Mouse (Mus musculus) megakaryocyte, embryonic 14.5 days (primary cell): Measurements from ENCODE around the gene Rnase13. TPM values are rescaled to one million over a fixed set of nuclear protein-coding genes. Genes with fewer than 3 reads are reported as not detected.
A peak's percentile ranks its signal among the peaks of the same experiment; 100 is the strongest.
"Not testable (repeated sequence)": the region's sequence is repeated elsewhere in the genome, so short reads cannot be mapped to it uniquely, and the experiment has no call there.

ENCODE experiments used
- H3K27me3 ChIP-seq: replicated peaks from 2 replicates; pipeline ENCODE3; 2012; ENCODE audit warnings: inconsistent platforms
- H3K36me3 ChIP-seq: replicated peaks from 2 replicates; pipeline ENCODE3; 2012; ENCODE audit warnings: low read length, inconsistent platforms, mixed read lengths
- H3K4me1 ChIP-seq: 2 replicates; pipeline ENCODE4 v1.6.1; 2012; ENCODE audit warnings: inconsistent platforms
- H3K4me3 ChIP-seq: replicated peaks from 2 replicates; pipeline ENCODE3; 2012; ENCODE audit warnings: moderate library complexity, mild to moderate bottlenecking, inconsistent platforms
- H3K9me3 ChIP-seq: 2 replicates; pipeline ENCODE4 v1.6.1; 2012; ENCODE audit warnings: inconsistent platforms
- FLI1 ChIP-seq: IDR thresholded peaks from 2 replicates; pipeline ENCODE4 v1.6.1; 2012; ENCODE audit warnings: low read length, inconsistent platforms, mixed read lengths
- GATA1 ChIP-seq: IDR thresholded peaks from 3 replicates; pipeline ENCODE4 v1.6.1; 2012; ENCODE audit warnings: mixed read lengths, low read length, inconsistent platforms, borderline replicate concordance
- polyA plus RNA-seq: library from polyadenylated mRNA; stranded (reverse); fragments of >175 nt; gene quantifications from 2 replicates; pipeline ENCODE4 v1.2.3, GENCODE M21; 2012; ENCODE audit warnings: low replicate concordance; ENCODE audit not compliant: insufficient read depth

The Rnase13 gene
- polyA plus RNA-seq, 1 experiment: not detected

GRCm38 (mm10) chr14:51929309-51929943 is 6.9 kb upstream of the Rnase13 start:
- TF ChIP-seq FLI1 (no peak), GATA1 (no peak)
- no peaks in the 10 kb centered on the region for H3K36me3 ChIP-seq

DNA sequence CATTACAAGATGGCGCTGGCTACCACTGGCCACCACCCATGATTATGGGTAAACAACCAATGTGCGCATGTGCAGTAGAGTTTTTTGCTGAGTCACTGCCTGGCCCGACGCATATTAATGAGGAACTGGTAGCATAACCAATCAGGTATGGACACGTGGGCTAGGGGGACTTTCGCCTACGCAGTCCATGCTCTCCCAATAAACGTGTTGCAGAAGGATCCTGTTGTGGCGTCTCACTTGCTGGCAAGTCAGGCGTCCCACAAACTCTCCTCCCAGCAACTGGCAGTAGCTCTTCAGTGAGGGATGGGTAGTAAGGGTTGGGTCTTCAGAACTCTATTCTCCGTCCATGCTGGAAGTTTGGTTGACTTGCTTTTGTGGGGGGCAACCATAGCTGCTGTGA is 4.4 kb upstream of the Rnase13 start:
- peaks cover 35% of the 10 kb centered on the region for H3K27me3 ChIP-seq
- H3K4me3 ChIP-seq, H3K9me3 ChIP-seq, H3K36me3 ChIP-seq: not testable (repeated sequence)
- peaks cover 14% of the 10 kb centered on the region for H3K4me1 ChIP-seq

More at GRCm38 (mm10) chr14:51929309-51929943, 6.9 kb upstream of the Rnase13 start:
- H3K4me3 ChIP-seq: peak overlapping the region; percentile 62
- H3K27me3 ChIP-seq: peaks cover 20% of the 10 kb centered on the region
- H3K4me1 ChIP-seq: peaks cover 14% of the 10 kb centered on the region
- peaks cover 5% of the 10 kb centered on the region; the same call in 1 of the 2 replicates for H3K9me3 ChIP-seq

- no peak for TF ChIP-seq FLI1
- no peak for TF ChIP-seq GATA1
- no peaks in the 10 kb centered on the region for H3K4me1 ChIP-seq
- no peaks in the 10 kb centered on the region for H3K36me3 ChIP-seq
- no peak overlapping the region for H3K4me3 ChIP-seq
- H3K9me3 ChIP-seq: no peaks in the 10 kb centered on the region
- H3K27me3 ChIP-seq: peaks cover 44% of the 10 kb centered on the region
These were observed 919 bp upstream of the Rnase13 start for GRCm38 (mm10) chr14:51923492-51923891.

DNA sequence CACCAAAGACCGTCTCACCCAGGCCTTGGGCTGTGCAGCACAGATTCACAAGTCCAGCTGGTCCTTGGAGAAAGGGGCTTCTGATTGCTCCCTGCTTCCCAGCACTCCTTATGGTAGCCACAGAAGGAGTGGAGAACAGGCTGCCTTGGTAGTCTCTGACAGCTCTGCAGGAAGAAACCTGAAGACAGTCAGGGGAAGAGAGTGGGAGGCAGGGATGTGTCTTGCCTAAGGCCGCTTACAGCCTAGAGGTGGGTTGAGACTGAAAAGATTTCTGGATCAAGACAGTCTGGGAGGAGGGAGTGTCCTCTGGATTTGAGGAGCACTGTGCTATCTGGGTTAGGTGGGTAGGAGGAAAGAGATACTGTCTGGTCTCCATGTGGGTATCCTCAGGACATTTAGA is 337 bp upstream of the Rnase13 start:
- no peak for TF ChIP-seq GATA1
- TF ChIP-seq FLI1: no peak
- peaks cover 46% of the 10 kb centered on the region for H3K27me3 ChIP-seq
- no peaks in the 10 kb centered on the region for H3K4me1 ChIP-seq
- H3K9me3 ChIP-seq: no peaks in the 10 kb centered on the region
- no peak overlapping the region for H3K4me3 ChIP-seq
- H3K36me3 ChIP-seq: no peaks in the 10 kb centered on the region

DNA sequence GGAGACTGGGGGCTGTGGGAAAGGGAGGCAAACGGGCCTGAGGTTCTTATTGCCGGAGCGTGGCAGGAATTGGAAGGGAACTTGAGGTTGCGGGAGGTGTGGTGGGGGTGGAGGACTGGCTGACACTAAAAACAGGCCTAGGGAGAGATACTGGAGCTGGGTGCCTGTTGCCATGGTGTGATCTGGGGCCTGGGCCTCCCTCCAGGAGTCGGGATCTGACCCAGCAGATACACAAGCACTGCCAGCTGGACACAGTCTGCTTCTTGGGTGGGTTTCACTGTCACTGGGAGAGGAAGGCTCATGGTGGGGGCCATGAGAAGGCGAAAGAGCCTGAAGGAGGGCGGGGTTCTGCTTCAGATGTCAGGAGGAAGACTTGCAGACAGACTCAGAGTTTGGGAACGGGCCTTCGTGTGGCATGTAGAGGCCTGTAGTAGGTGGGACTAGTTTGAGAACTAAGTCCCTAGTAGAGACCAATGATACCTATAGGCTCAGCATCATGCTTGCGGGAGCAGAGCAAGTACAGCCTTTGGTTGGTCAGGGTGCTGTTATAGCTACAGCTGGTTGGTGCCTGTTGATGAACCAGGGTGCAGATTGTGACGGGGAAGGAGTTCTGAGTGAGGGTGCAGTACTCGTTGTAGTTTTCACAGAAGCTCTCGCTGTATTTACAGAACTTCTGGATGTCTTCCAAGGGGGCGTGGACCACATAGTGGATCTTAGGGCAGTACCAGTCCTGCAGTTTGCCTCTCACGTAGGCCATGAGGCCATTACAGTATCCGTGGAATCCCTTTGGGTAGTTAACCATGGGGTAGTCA is 608 bp downstream of the Rnase13 start:
- TF ChIP-seq GATA1: no peak
- TF ChIP-seq FLI1: no peak
- no peaks in the 10 kb centered on the region for H3K4me1 ChIP-seq
- no peaks in the 10 kb centered on the region for H3K9me3 ChIP-seq
- no peaks in the 10 kb centered on the region for H3K36me3 ChIP-seq
- peaks cover 46% of the 10 kb centered on the region for H3K27me3 ChIP-seq
- H3K4me3 ChIP-seq: no peak overlapping the region

DNA sequence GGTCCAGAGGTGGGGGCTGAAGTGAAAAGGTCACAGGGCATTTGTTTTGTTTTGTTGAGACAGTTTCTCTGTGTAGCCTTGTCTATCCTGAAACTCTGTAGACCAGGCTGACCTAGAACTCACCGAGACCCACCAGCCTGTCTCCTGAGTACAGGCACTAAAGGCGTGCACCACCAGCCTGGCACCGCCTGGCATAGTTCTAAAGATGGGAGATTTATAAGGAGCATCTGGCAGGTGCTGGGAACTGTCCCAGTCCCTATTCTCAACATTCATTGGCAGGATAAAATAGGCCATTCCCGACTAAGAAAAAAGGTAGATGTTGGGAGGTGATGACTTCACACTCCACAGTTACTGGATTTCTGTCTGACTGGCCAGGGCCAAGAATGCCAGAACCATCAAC is 3.6 kb downstream of the Rnase13 start:
- H3K27me3 ChIP-seq: peaks cover 53% of the 10 kb centered on the region
- H3K9me3 ChIP-seq: no peaks in the 10 kb centered on the region
- no peak overlapping the region for H3K4me3 ChIP-seq
- H3K36me3 ChIP-seq: no peaks in the 10 kb centered on the region
- peaks cover 12% of the 10 kb centered on the region for H3K4me1 ChIP-seq
- TF ChIP-seq GATA1 (no peak), FLI1 (no peak)

GRCm38 (mm10) chr14:51918125-51918524 is 4.4 kb downstream of the Rnase13 start, which contains the start of gene Tppp2:
Gene Tppp2 (plus strand): TSS chr14:51918425.
- H3K27me3 ChIP-seq: peaks cover 59% of the 10 kb centered on the region
- no peaks in the 10 kb centered on the region for H3K36me3 ChIP-seq
- TF ChIP-seq FLI1 (no peak), GATA1 (no peak)
- H3K9me3 ChIP-seq: no peaks in the 10 kb centered on the region
- H3K4me1 ChIP-seq: peaks cover 20% of the 10 kb centered on the region
- H3K4me3 ChIP-seq: no peak within 1 kb of the TSS

DNA sequence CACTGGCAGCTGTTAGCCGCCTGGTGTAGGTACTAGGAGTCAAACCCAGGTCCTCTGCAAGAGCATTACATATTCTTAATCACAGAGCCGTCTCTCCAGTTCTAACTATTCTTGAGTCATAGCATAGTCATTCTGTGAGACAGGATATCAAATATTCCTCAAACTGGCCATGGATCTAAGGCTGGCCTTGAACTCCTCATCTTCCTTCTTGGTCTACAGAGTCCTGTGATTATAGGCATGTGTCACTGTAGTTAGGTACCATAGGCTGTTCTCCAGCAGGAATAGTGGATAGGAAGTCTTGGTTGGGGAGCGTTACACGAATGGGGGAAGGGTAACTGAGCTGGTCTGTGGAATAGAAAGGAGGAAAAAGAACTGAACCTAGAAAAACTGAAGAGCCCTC is 6.0 kb downstream of the Rnase13 start:
- Histone ChIP-seq H3K27me3 (peaks cover 60% of the 10 kb centered on the region), H3K4me3 (no peak overlapping the region), H3K36me3 (no peaks in the 10 kb centered on the region), H3K9me3 (no peaks in the 10 kb centered on the region), H3K4me1 (peaks cover 29% of the 10 kb centered on the region)
- TF ChIP-seq FLI1: no peak
- TF ChIP-seq GATA1: no peak

DNA sequence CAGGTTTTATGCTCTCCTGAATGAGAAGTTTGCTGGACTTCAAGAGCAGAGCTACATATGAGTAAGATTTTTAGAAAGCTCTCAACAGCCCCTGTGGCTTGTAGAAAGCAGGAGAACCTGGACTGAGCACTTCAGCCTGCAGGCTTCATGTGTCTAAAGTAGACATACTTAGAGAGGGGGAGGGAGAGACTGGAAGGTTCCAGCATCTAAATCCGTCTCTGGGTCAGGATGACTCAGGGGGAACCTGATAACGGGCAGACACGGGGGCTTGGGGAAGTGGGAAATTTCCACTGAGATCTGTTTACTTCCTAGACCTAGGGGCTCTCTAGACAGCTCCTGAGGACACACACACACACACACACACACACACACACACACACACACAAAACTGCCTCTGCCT is 7.5 kb downstream of the Rnase13 start:
- Histone ChIP-seq H3K9me3 (no peaks in the 10 kb centered on the region), H3K4me1 (peaks cover 29% of the 10 kb centered on the region), H3K27me3 (peaks cover 66% of the 10 kb centered on the region), H3K4me3 (no peak overlapping the region), H3K36me3 (no peaks in the 10 kb centered on the region)
- TF ChIP-seq FLI1: no peak
- TF ChIP-seq GATA1: no peak
